Mouse (Mus musculus): ENCODE results near the gene Nuak2. TPM values are rescaled to one million over a fixed set of nuclear protein-coding genes. Genes with fewer than 3 reads are reported as not detected.

Gene Nuak2
- polyA plus RNA-seq, 2 experiments, result 1.7 to 3.4 TPM

DNA sequence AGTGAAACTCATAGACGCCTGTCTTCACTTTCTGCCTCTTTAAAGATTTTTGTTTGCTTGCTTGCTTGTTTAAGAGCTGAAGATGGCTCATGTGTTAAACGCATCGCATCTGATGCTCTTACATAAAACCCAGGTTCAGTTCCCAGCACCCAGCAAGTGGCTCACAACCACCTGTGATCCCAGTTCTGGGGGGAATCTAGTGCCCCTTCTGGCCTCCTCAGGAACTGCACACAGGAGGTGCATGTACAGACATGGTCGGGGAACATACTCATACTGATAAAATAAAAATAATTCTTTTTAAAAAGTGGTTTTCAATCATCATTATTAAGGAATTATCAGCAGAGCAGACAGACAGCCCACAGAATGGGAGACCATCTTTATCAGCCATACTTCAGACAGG is 35.1 kb downstream of the Nuak2 start:
- no peaks in the 10 kb centered on the region for H3K36me3 ChIP-seq (ENCODE audit: control insufficient read depth, insufficient read depth, low read length)
- ATAC-seq (ENCODE audit: low FRiP score, low read depth), result no peak
- no peaks in the 10 kb centered on the region for H3K9me3 ChIP-seq (ENCODE audit: control insufficient read depth, low read length)
- H3K9ac ChIP-seq (ENCODE audit: low read depth, low read length, severe bottlenecking), result no peak overlapping the region
- H3K27ac ChIP-seq (replicated peaks; ENCODE audit: low read depth, low read length), result no peak overlapping the region
- no peak for TF ChIP-seq POLR2A (IDR thresholded peaks at IDR 0.05; ENCODE audit: borderline replicate concordance, extremely low read depth, insufficient read depth, insufficient read length)
- no peaks in the 10 kb centered on the region for H3K27me3 ChIP-seq (ENCODE audit: control insufficient read depth, insufficient read depth, low read length)
- no peak overlapping the region for H3K4me2 ChIP-seq (replicated peaks; ENCODE audit: low read depth, low read length, severe bottlenecking)
- WGBS, result 96% methylated on average over 4 of the region's 4 CpGs
- H3K4me3 ChIP-seq (replicated peaks; ENCODE audit: low read length), result no peak overlapping the region
- no peak for DNase-seq (ENCODE audit: low spot score)
- H3K4me1 ChIP-seq (ENCODE audit: control insufficient read depth, insufficient read depth, low read length), result no peaks in the 10 kb centered on the region

- H3K27me3 ChIP-seq (ENCODE audit: control insufficient read depth, insufficient read depth, low read length), result no peaks in the 10 kb centered on the region
- WGBS, result 73% methylated on average over 5 of the region's 5 CpGs
- no peak for TF ChIP-seq POLR2A (IDR thresholded peaks at IDR 0.05; ENCODE audit: borderline replicate concordance, extremely low read depth, insufficient read depth, insufficient read length)
- ATAC-seq (ENCODE audit: low FRiP score, low read depth) (no peak), DNase-seq (ENCODE audit: low spot score) (no peak)
- H3K36me3 ChIP-seq (ENCODE audit: control insufficient read depth, insufficient read depth, low read length), result peaks cover 15% of the 10 kb centered on the region
- H3K4me3 ChIP-seq (replicated peaks; ENCODE audit: low read length), result no peak overlapping the region
- no peak overlapping the region for H3K27ac ChIP-seq (replicated peaks; ENCODE audit: low read depth, low read length)
- H3K9me3 ChIP-seq (ENCODE audit: control insufficient read depth, low read length), result no peaks in the 10 kb centered on the region
- H3K4me1 ChIP-seq (ENCODE audit: control insufficient read depth, insufficient read depth, low read length), result no peaks in the 10 kb centered on the region
- H3K9ac ChIP-seq (ENCODE audit: low read depth, low read length, severe bottlenecking), result no peak overlapping the region
- H3K4me2 ChIP-seq (replicated peaks; ENCODE audit: low read depth, low read length, severe bottlenecking), result no peak overlapping the region
Measured at GRCm38 (mm10) chr1:132353389-132353788, 37.5 kb downstream of the Nuak2 start.

DNA sequence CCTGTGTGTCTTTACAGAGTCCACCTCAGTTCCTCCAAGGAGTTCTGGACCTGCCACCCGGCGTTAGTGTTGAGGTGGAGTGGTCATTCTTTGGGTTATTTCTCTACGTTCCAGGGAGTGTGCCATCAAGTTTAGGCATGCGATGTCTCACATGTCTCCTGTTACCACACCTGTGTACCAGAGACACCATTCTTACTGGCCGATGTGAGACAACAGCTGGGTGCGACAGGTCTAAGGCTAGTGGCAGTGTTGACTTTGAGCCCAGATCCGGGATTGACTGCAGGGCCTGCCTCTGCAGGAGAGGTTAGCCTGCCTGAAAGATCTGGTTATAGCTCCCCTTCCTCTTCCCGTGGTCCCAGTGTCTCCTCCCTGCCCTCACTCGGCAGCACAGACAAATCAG is 38.3 kb downstream of the Nuak2 start:
- Histone ChIP-seq H3K4me3 (replicated peaks; ENCODE audit: low read length) (no peak overlapping the region), H3K36me3 (ENCODE audit: control insufficient read depth, insufficient read depth, low read length) (peaks cover 23% of the 10 kb centered on the region), H3K4me1 (ENCODE audit: control insufficient read depth, insufficient read depth, low read length) (no peaks in the 10 kb centered on the region), H3K9ac (ENCODE audit: low read depth, low read length, severe bottlenecking) (no peak overlapping the region), H3K9me3 (ENCODE audit: control insufficient read depth, low read length) (no peaks in the 10 kb centered on the region), H3K4me2 (replicated peaks; ENCODE audit: low read depth, low read length, severe bottlenecking) (no peak overlapping the region), H3K27ac (replicated peaks; ENCODE audit: low read depth, low read length) (no peak overlapping the region), H3K27me3 (ENCODE audit: control insufficient read depth, insufficient read depth, low read length) (no peaks in the 10 kb centered on the region)
- no peak for DNase-seq (ENCODE audit: low spot score)
- TF ChIP-seq POLR2A (IDR thresholded peaks at IDR 0.05; ENCODE audit: borderline replicate concordance, extremely low read depth, insufficient read depth, insufficient read length), result no peak
- ATAC-seq (ENCODE audit: low FRiP score, low read depth), result no peak
- 77% methylated on average over 9 of the region's 9 CpGs for WGBS

GRCm38 (mm10) chr1:132355162-132355601 is 39.3 kb downstream of the Nuak2 start:
- no peak overlapping the region for H3K4me2 ChIP-seq (replicated peaks; ENCODE audit: low read depth, low read length, severe bottlenecking)
- peak; percentile 7; the same call in 1 of the 2 replicates for ATAC-seq (ENCODE audit: low FRiP score, low read depth)

GRCm38 (mm10) chr1:132355841-132356242 is 39.9 kb downstream of the Nuak2 start:
- Histone ChIP-seq H3K9me3 (ENCODE audit: control insufficient read depth, low read length) (no peaks in the 10 kb centered on the region), H3K27ac (replicated peaks; ENCODE audit: low read depth, low read length) (no peak overlapping the region), H3K4me2 (replicated peaks; ENCODE audit: low read depth, low read length, severe bottlenecking) (no peak overlapping the region), H3K27me3 (ENCODE audit: control insufficient read depth, insufficient read depth, low read length) (no peaks in the 10 kb centered on the region), H3K4me3 (replicated peaks; ENCODE audit: low read length) (no peak overlapping the region), H3K4me1 (ENCODE audit: control insufficient read depth, insufficient read depth, low read length) (no peaks in the 10 kb centered on the region), H3K9ac (ENCODE audit: low read depth, low read length, severe bottlenecking) (no peak overlapping the region), H3K36me3 (ENCODE audit: control insufficient read depth, insufficient read depth, low read length) (peaks cover 38% of the 10 kb centered on the region)
- WGBS, result 0% methylated on average over 3 of the region's 3 CpGs
- ATAC-seq (ENCODE audit: low FRiP score, low read depth) (peak; percentile 68), DNase-seq (ENCODE audit: low spot score) (peak; percentile 86)
- TF ChIP-seq POLR2A (IDR thresholded peaks at IDR 0.05; ENCODE audit: borderline replicate concordance, extremely low read depth, insufficient read depth, insufficient read length), result no peak

More at GRCm38 (mm10) chr1:132355162-132355601, 39.3 kb downstream of the Nuak2 start:
- DNase-seq (ENCODE audit: low spot score), result no peak
- Histone ChIP-seq H3K36me3 (ENCODE audit: control insufficient read depth, insufficient read depth, low read length) (peaks cover 32% of the 10 kb centered on the region), H3K4me3 (replicated peaks; ENCODE audit: low read length) (no peak overlapping the region), H3K9ac (ENCODE audit: low read depth, low read length, severe bottlenecking) (no peak overlapping the region), H3K27me3 (ENCODE audit: control insufficient read depth, insufficient read depth, low read length) (no peaks in the 10 kb centered on the region), H3K27ac (replicated peaks; ENCODE audit: low read depth, low read length) (no peak overlapping the region), H3K4me1 (ENCODE audit: control insufficient read depth, insufficient read depth, low read length) (no peaks in the 10 kb centered on the region), H3K9me3 (ENCODE audit: control insufficient read depth, low read length) (no peaks in the 10 kb centered on the region)
- WGBS, result 66% methylated on average over 6 of the region's 6 CpGs
- TF ChIP-seq POLR2A (IDR thresholded peaks at IDR 0.05; ENCODE audit: borderline replicate concordance, extremely low read depth, insufficient read depth, insufficient read length), result no peak

GRCm38 (mm10) chr1:132356841-132357240 is 40.9 kb downstream of the Nuak2 start:
- no peak overlapping the region for H3K27ac ChIP-seq (replicated peaks; ENCODE audit: low read depth, low read length)
- DNase-seq (ENCODE audit: low spot score), result no peak
- peaks cover 45% of the 10 kb centered on the region for H3K36me3 ChIP-seq (ENCODE audit: control insufficient read depth, insufficient read depth, low read length)
- no peaks in the 10 kb centered on the region for H3K4me1 ChIP-seq (ENCODE audit: control insufficient read depth, insufficient read depth, low read length)
- no peak for ATAC-seq (ENCODE audit: low FRiP score, low read depth)
- H3K9ac ChIP-seq (ENCODE audit: low read depth, low read length, severe bottlenecking), result no peak overlapping the region
- no peak for TF ChIP-seq POLR2A (IDR thresholded peaks at IDR 0.05; ENCODE audit: borderline replicate concordance, extremely low read depth, insufficient read depth, insufficient read length)
- WGBS, result 67% methylated on average over 1 of the region's 1 CpGs
- no peaks in the 10 kb centered on the region for H3K27me3 ChIP-seq (ENCODE audit: control insufficient read depth, insufficient read depth, low read length)
- H3K4me3 ChIP-seq (replicated peaks; ENCODE audit: low read length), result no peak overlapping the region
- no peak overlapping the region for H3K4me2 ChIP-seq (replicated peaks; ENCODE audit: low read depth, low read length, severe bottlenecking)
- H3K9me3 ChIP-seq (ENCODE audit: control insufficient read depth, low read length), result no peaks in the 10 kb centered on the region

Measured in limb, embryonic 14.5 days (tissue).